Mouse (Mus musculus): Measurements from ENCODE around the gene Slc22a15. TPM values are rescaled to one million over a fixed set of nuclear protein-coding genes. Genes with fewer than 3 reads are reported as not detected.

The Slc22a15 gene
- total RNA-seq, 2 experiments from 2014 or later, result 5.6 to 6.2 TPM

GRCm38 (mm10) chr3:101918526-101918925, 5.7 kb downstream of the Slc22a15 start:
- intact Hi-C loops (cut with DNase I), result no loop called here
- no peak for DNase-seq

GRCm38 (mm10) chr3:101917665-101918064, 6.6 kb downstream of the Slc22a15 start:
- intact Hi-C loops (cut with DNase I), result no loop called here
- DNase-seq, result no peak

GRCm38 (mm10) chr3:101916525-101916924, 7.7 kb downstream of the Slc22a15 start:
- DNase-seq, result no peak
- intact Hi-C loops (cut with DNase I), result no loop called here

GRCm38 (mm10) chr3:101915048-101915801, 9.0 kb downstream of the Slc22a15 start:
- intact Hi-C loops (cut with DNase I), result no loop called here
- peak in 1 of 2 experiments; percentile 25 for DNase-seq

- DNase-seq, result no peak
- intact Hi-C loops (cut with DNase I), result no loop called here
These were observed 10.0 kb downstream of the Slc22a15 start for GRCm38 (mm10) chr3:101914266-101914665.

GRCm38 (mm10) chr3:101912041-101912440, 12.2 kb downstream of the Slc22a15 start:
- intact Hi-C loops (cut with DNase I), result no loop called here
- no peak for DNase-seq

- intact Hi-C loops (cut with DNase I), result no loop called here
- DNase-seq, result no peak
These were observed 17.2 kb downstream of the Slc22a15 start for GRCm38 (mm10) chr3:101907049-101907448.

- intact Hi-C loops (cut with DNase I), result no loop called here
- DNase-seq, result no peak
These were observed 19.5 kb downstream of the Slc22a15 start for GRCm38 (mm10) chr3:101904776-101905175.

GRCm38 (mm10) chr3:101903091-101903490, 21.2 kb downstream of the Slc22a15 start:
- no peak for DNase-seq
- intact Hi-C loops (cut with DNase I), result no loop called here

- intact Hi-C loops (cut with DNase I), result no loop called here
- peak in 1 of 2 experiments; percentile 36 for DNase-seq
These were observed 21.9 kb downstream of the Slc22a15 start for GRCm38 (mm10) chr3:101902344-101902743.

- intact Hi-C loops (cut with DNase I), result loop anchor here (5.0 kb wide), 4 partner anchors 115 to 345 kb away; partner anchors contain the start of gene Nhlh2
- DNase-seq, result no peak
These were observed 26.8 kb downstream of the Slc22a15 start for GRCm38 (mm10) chr3:101897377-101897974.

- intact Hi-C loops (cut with DNase I), result loop anchor here (5.0 kb wide), 4 partner anchors 115 to 345 kb away; partner anchors contain the start of gene Nhlh2
- DNase-seq, result peak; percentile 79 to 83
These were observed 27.4 kb downstream of the Slc22a15 start for GRCm38 (mm10) chr3:101896893-101897292.

GRCm38 (mm10) chr3:101895376-101895910, 28.8 kb downstream of the Slc22a15 start:
- intact Hi-C loops (cut with DNase I), result loop anchor here (5.0 kb wide), 4 partner anchors 117 to 347 kb away; partner anchors contain the start of gene Nhlh2
- DNase-seq, result no peak

- peak; percentile 66 for DNase-seq
- intact Hi-C loops (cut with DNase I), result no loop called here
These were observed 38.7 kb downstream of the Slc22a15 start for GRCm38 (mm10) chr3:101885591-101885990.

GRCm38 (mm10) chr3:101885041-101885440, 39.2 kb downstream of the Slc22a15 start:
- DNase-seq, result no peak
- intact Hi-C loops (cut with DNase I), result no loop called here

GRCm38 (mm10) chr3:101883902-101884301, 40.4 kb downstream of the Slc22a15 start:
- DNase-seq, result no peak
- intact Hi-C loops (cut with DNase I), result no loop called here

GRCm38 (mm10) chr3:101881721-101882120, 42.5 kb downstream of the Slc22a15 start:
- DNase-seq, result no peak
- intact Hi-C loops (cut with DNase I), result no loop called here

- no peak for DNase-seq
- intact Hi-C loops (cut with DNase I), result no loop called here
These were observed 43.4 kb downstream of the Slc22a15 start for GRCm38 (mm10) chr3:101880818-101881217.

- intact Hi-C loops (cut with DNase I), result no loop called here
These were observed 46.1 kb downstream of the Slc22a15 start for GRCm38 (mm10) chr3:101878136-101878535.

GRCm38 (mm10) chr3:101876459-101877285, 47.6 kb downstream of the Slc22a15 start:
- intact Hi-C loops (cut with DNase I), result no loop called here
- DNase-seq, result no peak

More at GRCm38 (mm10) chr3:101878136-101878535, 46.1 kb downstream of the Slc22a15 start:
- no peak for DNase-seq
